Mouse (Mus musculus) urinary bladder, postnatal 0 days (tissue): ENCODE results near the gene Ucn2. TPM values are rescaled to one million over a fixed set of nuclear protein-coding genes. Genes with fewer than 3 reads are reported as not detected.

ENCODE experiments used
- microRNA counts: library from miRNA; unstranded; fragments of <30 nt; microRNA quantifications from one replicate; lab custom pipeline; 2016
- microRNA-seq: library from miRNA; unstranded; fragments of <30 nt; microRNA quantifications from one replicate; pipeline ENCODE4, GENCODE M21; 2016
- polyA plus RNA-seq: library from polyadenylated mRNA; unstranded; fragments of >200 nt; fragmentation: Nextera tagmentation; extraction: Ambion mirVana; gene quantifications from 2 replicates; pipeline ENCODE4 v1.2.1, GENCODE M21; 2015

Ucn2 gene
- not detected in 2 replicates for polyA plus RNA-seq

DNA sequence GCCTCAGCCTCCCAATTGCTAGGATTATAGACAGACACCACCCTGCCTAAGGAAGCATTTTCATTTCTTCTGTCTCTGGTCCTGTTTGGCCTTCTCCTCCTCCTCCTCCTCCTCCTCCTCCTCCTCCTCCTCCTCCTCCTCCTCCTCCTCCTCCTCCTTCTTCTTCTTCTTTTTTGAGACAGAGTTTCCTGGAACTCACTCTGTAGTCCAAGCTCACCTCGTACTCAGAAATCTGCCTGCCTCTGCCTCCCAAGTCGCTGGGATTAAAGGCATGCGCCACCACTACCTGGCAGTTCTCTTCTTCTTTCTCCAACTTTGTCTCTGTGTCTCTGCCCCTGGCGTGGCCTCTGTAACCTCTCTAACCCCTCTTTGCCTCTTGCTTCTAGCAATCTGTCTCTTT, at the start of gene Ucn2:
Gene Ucn2, plus strand, starts transcription at position 301 of the 400 bp plus-strand sequence.

DNA sequence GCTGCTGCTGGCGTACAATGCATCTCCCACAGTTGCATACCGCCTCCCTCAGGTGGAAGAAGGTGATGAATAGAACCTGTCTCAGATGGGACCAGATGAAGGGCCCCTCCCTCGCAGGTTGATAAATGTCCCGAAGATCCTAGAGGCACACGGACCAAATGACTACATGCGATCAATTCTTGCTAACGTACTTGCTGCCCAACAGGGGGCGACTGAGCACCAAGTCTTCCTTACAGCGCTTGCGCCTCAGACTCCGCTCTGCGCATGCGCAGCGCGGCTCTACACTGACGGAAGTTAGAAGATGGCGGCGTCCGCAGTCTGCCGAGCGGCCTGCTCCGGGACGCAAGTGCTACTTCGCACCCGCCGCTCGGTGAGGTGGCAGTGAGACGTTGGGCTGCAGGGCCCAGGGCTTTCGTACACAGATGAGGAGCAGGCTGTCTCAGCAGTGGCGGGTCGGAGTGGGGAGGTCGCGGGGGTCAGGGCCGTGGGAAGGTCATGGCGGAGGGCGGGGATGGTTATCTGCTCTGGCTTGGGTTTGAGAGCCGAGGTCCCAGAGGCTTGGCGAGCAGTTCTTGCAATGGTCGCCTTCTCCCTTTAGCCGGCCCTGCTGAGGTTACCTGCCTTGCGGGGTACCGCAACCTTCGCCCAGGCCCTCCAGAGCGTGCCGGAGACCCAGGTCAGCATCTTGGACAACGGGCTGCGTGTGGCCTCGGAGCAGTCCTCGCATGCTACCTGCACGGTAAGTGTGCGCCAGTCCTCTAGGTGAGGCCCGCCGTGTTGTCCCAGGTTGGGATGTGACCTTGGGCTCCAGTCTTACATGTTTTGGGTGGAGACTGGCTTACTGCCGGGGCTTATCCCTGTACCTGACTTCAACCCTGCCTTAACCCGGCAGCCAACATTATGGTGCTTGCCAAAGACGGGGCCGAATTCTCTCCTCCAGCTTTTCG, 49.1 kb upstream of the Ucn2 start, which contains the start of gene Uqcrc1:
Gene Uqcrc1, plus strand, starts transcription at position 216 of the 947 bp plus-strand sequence.

GRCm38 (mm10) chr9:108953081-108953636, 32.7 kb upstream of the Ucn2 start, which contains the start of gene Col7a1:
TSS of gene Col7a1 (plus strand) at chr9:108953586.

DNA sequence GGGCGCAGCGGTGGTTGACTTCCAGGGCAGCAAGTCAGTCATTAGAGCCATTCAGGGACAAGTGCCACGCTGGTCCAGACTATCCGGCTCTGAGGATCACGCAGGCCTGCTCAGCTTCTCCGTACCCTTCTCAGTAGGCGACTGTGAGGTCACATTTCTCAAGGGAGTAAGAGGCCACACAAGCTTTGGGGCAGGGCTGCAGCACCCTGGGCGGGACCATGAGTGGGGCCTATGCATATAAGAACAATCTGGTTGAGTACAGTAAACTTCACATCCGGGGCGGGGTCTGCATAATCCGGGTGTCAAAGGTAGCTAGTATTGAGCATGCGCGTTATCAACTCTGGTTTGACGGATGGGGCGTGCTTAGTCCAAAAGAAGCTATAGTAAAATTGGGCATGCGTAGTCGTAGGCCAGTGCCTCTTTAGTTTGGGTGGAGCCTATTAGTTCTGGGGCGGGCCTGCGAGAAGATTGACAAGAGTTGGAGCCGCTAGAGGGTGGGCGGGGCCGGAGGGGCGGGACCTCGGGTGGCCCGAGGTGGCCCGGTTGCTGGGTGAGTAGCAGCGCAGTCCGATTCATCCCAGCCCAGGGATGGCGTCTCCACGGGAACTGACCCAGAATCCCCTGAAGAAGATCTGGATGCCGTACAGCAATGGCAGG, 5.7 kb downstream of the Ucn2 start, which contains the start of gene Pfkfb4:
Gene Pfkfb4, plus strand, starts transcription at position 351 of the 657 bp plus-strand sequence.

MicroRNAs encoded within 50 kb of the gene (microRNA counts, 519-probe panel; counts per million panel counts)
- microRNA mmu-miR-711 (lab: Ali Mortazavi, UCI), result not detected

Small RNAs within 50 kb of the gene (microRNA-seq; reads per million reads assigned to microRNA genes)
- not detected for gene Mir711

Other genes with a start within 250 kb of the Ucn2 start
- gene Ip6k2, start 202.2 kb upstream of the Ucn2 start, polyA plus RNA-seq, result 18.0 and 24.5 TPM in 2 replicates
- gene Nckipsd, start 177.6 kb upstream of the Ucn2 start, polyA plus RNA-seq, result 6.2 and 10.4 TPM in 2 replicates
- gene Celsr3, start 159.7 kb upstream of the Ucn2 start, polyA plus RNA-seq, result 0.08 and 0.42 TPM in 2 replicates
- gene Slc26a6, start 132.7 kb upstream of the Ucn2 start, polyA plus RNA-seq, result 5.2 and 5.4 TPM in 2 replicates
- gene Tmem89, start 71.4 kb upstream of the Ucn2 start, polyA plus RNA-seq, result not detected in 2 replicates
- gene Uqcrc1, start 49.4 kb upstream of the Ucn2 start, polyA plus RNA-seq, result 369 and 386 TPM in 2 replicates
- gene Col7a1, start 32.4 kb upstream of the Ucn2 start, polyA plus RNA-seq, result 2.6 and 3.5 TPM in 2 replicates
- 6.9 and 8.0 TPM in 2 replicates for gene Pfkfb4, start 5.8 kb downstream of the Ucn2 start, polyA plus RNA-seq
- 134 and 166 TPM in 2 replicates for gene Shisa5, start 52.6 kb downstream of the Ucn2 start, polyA plus RNA-seq
- 18.5 and 25.6 TPM in 2 replicates for gene Trex1, start 73.7 kb downstream of the Ucn2 start, polyA plus RNA-seq
- 13.7 and 17.2 TPM in 2 replicates for gene Atrip, start 88.1 kb downstream of the Ucn2 start, polyA plus RNA-seq
- 7.1 and 9.1 TPM in 2 replicates for gene Ccdc51, start 96.5 kb downstream of the Ucn2 start, polyA plus RNA-seq
- gene Tma7, start 96.6 kb downstream of the Ucn2 start, polyA plus RNA-seq, result 350 and 394 TPM in 2 replicates
- 3.3 and 3.7 TPM in 2 replicates for gene Plxnb1, start 109.4 kb downstream of the Ucn2 start, polyA plus RNA-seq
- gene Fbxw21, start 176.0 kb downstream of the Ucn2 start, polyA plus RNA-seq, result 0.08 and 0.14 TPM in 2 replicates
- not detected in 2 replicates for gene Fbxw13, start 210.0 kb downstream of the Ucn2 start, polyA plus RNA-seq
- gene Fbxw20, start 248.7 kb downstream of the Ucn2 start, polyA plus RNA-seq, result 0.48 TPM in 1 of 2 replicates, not detected in the other